Mouse (Mus musculus): ENCODE measurements around the gene Tfap4. TPM values are rescaled to one million over a fixed set of nuclear protein-coding genes. Genes with fewer than 3 reads are reported as not detected.

Gene Tfap4
- polyA plus RNA-seq, 1 experiment = 8.3 TPM

DNA sequence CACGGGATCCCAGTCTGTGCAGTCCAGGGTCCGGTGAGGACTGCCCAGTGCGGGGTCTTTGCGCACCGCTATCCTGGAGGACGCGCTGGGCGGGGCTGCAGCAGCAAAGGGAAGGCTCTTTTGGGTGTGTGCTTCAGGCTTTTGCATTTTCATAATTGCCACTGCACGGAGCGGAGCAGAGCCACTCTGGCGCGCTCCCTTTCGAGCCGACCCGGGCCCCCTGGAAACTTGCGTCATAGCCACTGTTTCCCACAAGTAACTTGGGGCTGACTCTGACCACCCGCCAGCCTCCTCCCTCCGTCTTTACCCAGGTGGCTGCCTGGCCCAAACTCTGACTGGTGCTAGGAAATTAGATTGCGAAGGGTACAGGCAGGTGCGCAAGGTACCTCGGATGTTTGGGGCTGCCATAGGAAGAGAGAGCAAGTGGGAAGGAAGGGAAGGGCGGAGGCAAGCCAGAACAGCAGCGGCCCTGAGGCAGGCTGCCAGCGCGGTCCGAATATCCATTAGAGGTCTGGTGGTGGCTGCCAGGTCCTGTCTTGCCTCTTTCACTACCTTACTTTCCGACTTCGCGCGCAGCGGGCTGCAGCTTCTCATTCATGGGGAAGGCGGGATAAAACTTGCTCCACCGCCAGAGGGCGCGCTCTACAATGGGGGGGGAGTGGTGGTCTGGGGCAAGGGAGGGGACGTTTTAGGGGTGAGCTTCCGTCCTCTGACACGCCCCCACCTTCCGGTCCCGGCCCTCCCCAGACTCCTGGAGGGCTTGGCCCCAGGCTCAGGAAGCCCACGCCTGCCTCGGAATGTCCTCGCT is 695 bp upstream of the Tfap4 start:
- peaks cover 7% of the 10 kb centered on the region for H3K4me1 ChIP-seq (ENCODE audit: control insufficient read depth, insufficient read depth, insufficient read length, low read length)
- H3K27ac ChIP-seq (ENCODE audit: insufficient read depth, low read depth, low read length) = peak overlapping the region; percentile 71
- H3K36me3 ChIP-seq (ENCODE audit: control insufficient read depth, insufficient read depth, low read length) = no peaks in the 10 kb centered on the region
- WGBS = 1% methylated on average over 43 of the region's 43 CpGs
- H3K27me3 ChIP-seq (ENCODE audit: control insufficient read depth, insufficient read depth, low read length) = no peaks in the 10 kb centered on the region
- peak overlapping the region; percentile 82 for H3K4me3 ChIP-seq (ENCODE audit: low read depth, low read length)
- TF ChIP-seq CTCF (IDR thresholded peaks at IDR 0.05; ENCODE audit: extremely low read depth, insufficient read length, insufficient replicate concordance, low read depth, low read length) = peak; percentile 74; the same call in 1 of the 2 replicates
- TF ChIP-seq POLR2A (IDR thresholded peaks at IDR 0.05; ENCODE audit: low read depth, low read length) = 0 out of 2 replicates have a peak, but pooled peaks have one; percentile 11

- WGBS = under 1% methylated on average over 43 of the region's 43 CpGs
- TF ChIP-seq POLR2A (IDR thresholded peaks at IDR 0.05; ENCODE audit: low read depth, low read length) = no peak
- TF ChIP-seq CTCF (IDR thresholded peaks at IDR 0.05; ENCODE audit: extremely low read depth, insufficient read length, insufficient replicate concordance, low read depth, low read length) = 0 out of 2 replicates have a peak, but pooled peaks have one; percentile 1
- H3K4me3 ChIP-seq (ENCODE audit: low read depth, low read length) = peak overlapping the region; percentile 82
- no peaks in the 10 kb centered on the region for H3K27me3 ChIP-seq (ENCODE audit: control insufficient read depth, insufficient read depth, low read length)
- H3K27ac ChIP-seq (ENCODE audit: insufficient read depth, low read depth, low read length) = peak overlapping the region; percentile 69
- H3K4me1 ChIP-seq (ENCODE audit: control insufficient read depth, insufficient read depth, insufficient read length, low read length) = peaks cover 7% of the 10 kb centered on the region
- H3K36me3 ChIP-seq (ENCODE audit: control insufficient read depth, insufficient read depth, low read length) = no peaks in the 10 kb centered on the region
Measured at GRCm38 (mm10) chr16:4558980-4559631, 548 bp downstream of the Tfap4 start.

DNA sequence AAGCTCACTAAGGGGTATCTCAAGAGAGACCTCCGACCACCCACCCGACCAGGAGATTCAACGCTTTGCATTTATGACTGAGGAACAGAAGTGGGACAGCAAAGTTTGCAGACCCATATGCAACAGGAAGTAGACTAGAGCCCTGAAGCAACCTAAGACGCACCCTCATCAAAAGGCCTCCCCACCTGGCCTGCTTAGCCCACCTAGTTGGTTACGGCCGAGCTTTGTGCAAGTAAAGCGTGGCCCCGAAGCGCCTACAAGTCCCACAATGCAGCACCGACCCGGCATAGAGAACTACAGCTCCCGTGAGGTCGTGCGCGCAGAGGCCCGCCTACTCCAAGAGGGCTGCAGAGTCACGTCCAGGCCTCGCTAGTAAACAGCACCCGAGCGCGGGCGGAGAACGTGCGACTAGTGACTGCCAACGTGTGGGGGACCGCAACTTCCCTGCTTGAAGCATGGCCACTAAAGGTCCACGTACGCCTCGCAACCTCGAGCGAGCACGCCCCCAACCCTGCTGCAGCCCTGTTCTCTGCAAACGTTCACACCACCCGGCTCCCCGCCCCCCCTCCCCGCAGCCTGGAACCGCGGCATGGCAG is 1.2 kb downstream of the Tfap4 start:
- Histone ChIP-seq H3K4me3 (ENCODE audit: low read depth, low read length) (peak overlapping the region; percentile 82), H3K36me3 (ENCODE audit: control insufficient read depth, insufficient read depth, low read length) (no peaks in the 10 kb centered on the region), H3K27me3 (ENCODE audit: control insufficient read depth, insufficient read depth, low read length) (no peaks in the 10 kb centered on the region), H3K27ac (ENCODE audit: insufficient read depth, low read depth, low read length) (peak overlapping the region; percentile 98), H3K4me1 (ENCODE audit: control insufficient read depth, insufficient read depth, insufficient read length, low read length) (peaks cover 7% of the 10 kb centered on the region)
- WGBS = under 1% methylated on average over 38 of the region's 38 CpGs
- no peak for TF ChIP-seq CTCF (IDR thresholded peaks at IDR 0.05; ENCODE audit: extremely low read depth, insufficient read length, insufficient replicate concordance, low read depth, low read length)
- TF ChIP-seq POLR2A (IDR thresholded peaks at IDR 0.05; ENCODE audit: low read depth, low read length) = peak; percentile 71; the same call in 1 of the 2 replicates

DNA sequence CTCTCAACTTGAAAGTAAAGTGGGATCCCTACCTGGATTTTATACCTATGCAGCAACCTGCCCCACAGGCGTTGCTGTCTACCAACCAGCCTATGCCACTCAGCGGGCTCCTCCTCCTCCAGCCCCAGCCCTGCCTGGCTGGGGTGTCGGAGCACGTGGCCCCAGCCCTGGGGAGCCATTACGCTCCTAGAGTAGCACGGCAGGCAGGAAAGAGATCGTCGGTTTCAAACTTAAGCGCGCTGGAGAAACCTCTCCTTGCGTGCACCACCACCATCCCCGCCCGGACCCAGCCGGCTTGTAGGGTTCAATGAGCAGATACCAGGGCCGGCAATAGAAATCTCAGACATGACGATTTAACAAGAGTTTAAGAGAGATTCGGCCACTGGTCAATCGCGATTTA is 1.7 kb downstream of the Tfap4 start:
- no peaks in the 10 kb centered on the region for H3K27me3 ChIP-seq (ENCODE audit: control insufficient read depth, insufficient read depth, low read length)
- peak overlapping the region; percentile 82 for H3K4me3 ChIP-seq (ENCODE audit: low read depth, low read length)
- TF ChIP-seq CTCF (IDR thresholded peaks at IDR 0.05; ENCODE audit: extremely low read depth, insufficient read length, insufficient replicate concordance, low read depth, low read length) = no peak
- TF ChIP-seq POLR2A (IDR thresholded peaks at IDR 0.05; ENCODE audit: low read depth, low read length) = peak; percentile 48; the same call in 1 of the 2 replicates
- no peaks in the 10 kb centered on the region for H3K36me3 ChIP-seq (ENCODE audit: control insufficient read depth, insufficient read depth, low read length)
- WGBS = under 1% methylated on average over 19 of the region's 19 CpGs
- H3K4me1 ChIP-seq (ENCODE audit: control insufficient read depth, insufficient read depth, insufficient read length, low read length) = peaks cover 7% of the 10 kb centered on the region
- peak overlapping the region; percentile 98 for H3K27ac ChIP-seq (ENCODE audit: insufficient read depth, low read depth, low read length)

- 15% methylated on average over 1 of the region's 1 CpGs for WGBS
Measured at GRCm38 (mm10) chr16:4557085-4557484, 2.6 kb downstream of the Tfap4 start.

DNA sequence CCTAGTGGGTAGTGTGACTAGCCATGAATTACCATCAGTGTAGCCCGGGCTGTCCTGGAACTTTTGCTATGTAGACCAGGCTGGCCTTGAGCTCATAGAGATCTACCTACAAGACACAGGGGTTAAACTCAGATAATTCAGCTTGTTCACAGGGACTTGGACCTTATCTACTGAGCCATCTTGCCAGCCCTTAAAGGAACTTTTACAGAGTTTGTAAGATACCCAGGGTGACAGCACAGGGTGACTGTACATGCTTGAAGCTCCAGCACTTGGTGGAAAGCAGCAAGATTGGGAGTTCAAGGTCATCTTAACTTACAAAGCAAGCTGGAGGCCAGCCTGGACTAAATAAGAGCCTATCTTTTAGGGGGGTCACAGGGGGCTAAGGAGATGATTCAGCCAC is 4.1 kb downstream of the Tfap4 start:
- H3K36me3 ChIP-seq (ENCODE audit: control insufficient read depth, insufficient read depth, low read length) = peaks cover 3% of the 10 kb centered on the region; the same call in 1 of the 2 replicates
- 91% methylated on average over 1 of the region's 1 CpGs for WGBS
- no peak overlapping the region for H3K27ac ChIP-seq (ENCODE audit: insufficient read depth, low read depth, low read length)
- H3K4me3 ChIP-seq (ENCODE audit: low read depth, low read length) = no peak overlapping the region
- H3K4me1 ChIP-seq (ENCODE audit: control insufficient read depth, insufficient read depth, insufficient read length, low read length) = peaks cover 11% of the 10 kb centered on the region
- no peaks in the 10 kb centered on the region for H3K27me3 ChIP-seq (ENCODE audit: control insufficient read depth, insufficient read depth, low read length)
- TF ChIP-seq POLR2A (IDR thresholded peaks at IDR 0.05; ENCODE audit: low read depth, low read length) (no peak), CTCF (IDR thresholded peaks at IDR 0.05; ENCODE audit: extremely low read depth, insufficient read length, insufficient replicate concordance, low read depth, low read length) (no peak)

More at GRCm38 (mm10) chr16:4557085-4557484, 2.6 kb downstream of the Tfap4 start:
- TF ChIP-seq POLR2A (IDR thresholded peaks at IDR 0.05; ENCODE audit: low read depth, low read length) = peak; percentile 22; the same call in 1 of the 2 replicates
- no peak for TF ChIP-seq CTCF (IDR thresholded peaks at IDR 0.05; ENCODE audit: extremely low read depth, insufficient read length, insufficient replicate concordance, low read depth, low read length)
- Histone ChIP-seq H3K27me3 (ENCODE audit: control insufficient read depth, insufficient read depth, low read length) (no peaks in the 10 kb centered on the region), H3K4me3 (ENCODE audit: low read depth, low read length) (peak overlapping the region; percentile 37; the same call in 1 of the 2 replicates), H3K4me1 (ENCODE audit: control insufficient read depth, insufficient read depth, insufficient read length, low read length) (peaks cover 9% of the 10 kb centered on the region), H3K36me3 (ENCODE audit: control insufficient read depth, insufficient read depth, low read length) (no peaks in the 10 kb centered on the region), H3K27ac (ENCODE audit: insufficient read depth, low read depth, low read length) (peak overlapping the region; percentile 98)
